Mouse (Mus musculus) ovary, adult 10 weeks (tissue): ENCODE data around the gene Olfr597. TPM values are rescaled to one million over a fixed set of nuclear protein-coding genes. Genes with fewer than 3 reads are reported as not detected.

Experiments
- polyA plus RNA-seq: library from polyadenylated mRNA; stranded (reverse); fragments of 350-450 nt; fragmentation: Illumina TruSeq; extraction: RNeasy Lipid Tissue Mini Kit (QIAGEN cat#74804); gene quantifications from one replicate; pipeline ENCODE4 v1.2.3, GENCODE M21; 2014

The Olfr597 gene
- polyA plus RNA-seq = not detected

DNA sequence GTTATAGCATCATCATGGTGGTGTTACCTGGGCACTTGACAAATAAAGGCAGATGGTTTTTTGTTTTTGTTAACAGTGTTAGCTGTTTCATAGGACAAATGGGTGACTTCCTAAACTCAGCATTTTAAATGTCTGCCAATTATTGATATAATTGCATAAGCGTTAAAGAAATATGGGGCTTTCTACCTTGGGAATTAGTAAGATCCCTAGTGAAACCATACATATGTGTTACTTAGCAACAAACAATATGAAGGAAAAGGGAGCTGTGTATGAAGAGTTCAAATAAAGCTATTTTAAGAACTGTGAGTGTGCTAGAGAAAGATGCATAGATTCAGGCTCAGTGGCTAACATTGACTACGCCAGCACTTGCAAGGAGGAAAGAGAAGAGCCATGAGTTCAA is at the start of gene Olfr597:
Olfr597 (plus strand) TSS at position 301 of the 400 bp plus-strand sequence.

DNA sequence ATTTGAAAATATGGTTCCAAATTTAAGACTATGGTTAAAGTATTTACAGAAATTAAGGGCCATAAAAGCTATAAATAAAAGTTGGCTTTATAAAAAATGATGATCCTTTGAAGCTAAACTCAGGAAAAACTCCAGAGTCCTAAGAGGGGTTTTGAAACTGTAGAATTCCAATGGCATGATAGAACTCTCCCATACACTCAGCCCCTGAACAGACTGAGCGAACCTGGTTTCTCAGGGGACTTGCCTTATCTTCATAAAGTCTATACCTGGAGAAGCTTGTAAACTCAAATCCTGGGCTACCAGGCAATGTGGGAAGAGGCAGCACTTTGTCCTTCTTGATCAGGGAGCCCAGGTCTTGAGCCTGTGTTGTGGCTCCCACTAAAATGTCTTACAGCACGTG is 10.8 kb upstream of the Olfr597 start, which contains the start of gene Olfr596:
Olfr596 (plus strand) TSS at position 301 of the 400 bp plus-strand sequence.

GRCm38 (mm10) chr7:103323268-103323667 is 7.2 kb downstream of the Olfr597 start, which contains the start of gene Olfr598:
Gene Olfr598, plus strand, starts transcription at chr7:103323568.

GRCm38 (mm10) chr7:103335617-103336016 is 19.5 kb downstream of the Olfr597 start, which contains the start of gene Olfr599:
Gene Olfr599, plus strand, starts transcription at chr7:103335917.

GRCm38 (mm10) chr7:103349569-103349968 is 33.5 kb downstream of the Olfr597 start, which contains the start of gene Olfr600:
Gene Olfr600, minus strand, starts transcription at chr7:103349669.

GRCm38 (mm10) chr7:103362555-103362954 is 46.4 kb downstream of the Olfr597 start, which contains the start of gene Olfr601:
Gene Olfr601, minus strand, starts transcription at chr7:103362655.

Other genes starting within 250 kb of the Olfr597 start
- gene Olfr584, start 234.4 kb upstream of the Olfr597 start, polyA plus RNA-seq = not detected
- gene Olfr585, start 218.6 kb upstream of the Olfr597 start, polyA plus RNA-seq = not detected
- not detected for gene Olfr586, start 190.7 kb upstream of the Olfr597 start, polyA plus RNA-seq
- not detected for gene Olfr588-ps1, start 175.4 kb upstream of the Olfr597 start, polyA plus RNA-seq
- gene Olfr589, start 160.0 kb upstream of the Olfr597 start, polyA plus RNA-seq = not detected
- gene Olfr591, start 138.0 kb upstream of the Olfr597 start, polyA plus RNA-seq = not detected
- not detected for gene Olfr592, start 131.5 kb upstream of the Olfr597 start, polyA plus RNA-seq
- not detected for gene Olfr593, start 104.5 kb upstream of the Olfr597 start, polyA plus RNA-seq
- not detected for gene Olfr594, start 99.3 kb upstream of the Olfr597 start, polyA plus RNA-seq
- not detected for gene Usp17ld, start 63.8 kb upstream of the Olfr597 start, polyA plus RNA-seq
- not detected for gene Olfr596, start 10.7 kb upstream of the Olfr597 start, polyA plus RNA-seq
- gene Olfr598, start 7.3 kb downstream of the Olfr597 start, polyA plus RNA-seq = not detected
- gene Olfr599, start 19.6 kb downstream of the Olfr597 start, polyA plus RNA-seq = not detected
- gene Olfr600, start 33.4 kb downstream of the Olfr597 start, polyA plus RNA-seq = not detected
- not detected for gene Olfr601, start 46.3 kb downstream of the Olfr597 start, polyA plus RNA-seq
- gene Olfr603, start 69.9 kb downstream of the Olfr597 start, polyA plus RNA-seq = not detected
- gene Usp17lc, start 98.8 kb downstream of the Olfr597 start, polyA plus RNA-seq = not detected
- not detected for gene Olfr605, start 129.1 kb downstream of the Olfr597 start, polyA plus RNA-seq
- gene Olfr606, start 132.7 kb downstream of the Olfr597 start, polyA plus RNA-seq = not detected
- not detected for gene Olfr607, start 147.8 kb downstream of the Olfr597 start, polyA plus RNA-seq
- gene Olfr608, start 153.6 kb downstream of the Olfr597 start, polyA plus RNA-seq = not detected
- not detected for gene Olfr609, start 181.7 kb downstream of the Olfr597 start, polyA plus RNA-seq
- gene Olfr610, start 195.8 kb downstream of the Olfr597 start, polyA plus RNA-seq = not detected
- not detected for gene Olfr611, start 204.5 kb downstream of the Olfr597 start, polyA plus RNA-seq
- not detected for gene Olfr612, start 226.4 kb downstream of the Olfr597 start, polyA plus RNA-seq
- gene Olfr613, start 231.8 kb downstream of the Olfr597 start, polyA plus RNA-seq = not detected
- not detected for gene Olfr615, start 239.8 kb downstream of the Olfr597 start, polyA plus RNA-seq